Mouse (Mus musculus): ENCODE results near the gene Gm15097.
"Not testable (repeated sequence)": the region's sequence is repeated elsewhere in the genome, so short reads cannot be mapped to it uniquely, and the experiment has no call there.

DNA sequence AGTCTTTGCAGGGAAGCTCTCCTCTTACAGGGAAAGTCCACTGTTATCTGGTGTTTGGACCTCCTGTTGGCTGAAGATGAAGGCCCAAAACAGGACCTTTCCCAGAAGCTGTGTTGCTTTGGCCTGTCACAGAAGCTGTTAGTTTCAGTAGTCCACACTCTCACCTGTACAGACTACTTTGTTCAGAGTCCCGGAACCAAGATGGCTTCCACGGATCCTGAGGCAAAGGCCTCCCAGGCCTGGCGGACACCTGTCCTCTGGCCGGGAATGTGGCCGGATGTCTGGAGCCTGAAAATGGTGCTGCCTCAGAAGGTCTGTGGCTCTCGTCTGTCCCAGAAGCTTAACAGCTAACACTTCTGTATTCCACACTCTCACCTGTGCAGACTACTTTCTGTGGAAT, 26.9 kb downstream of the Gm15097 start:
- TF ChIP-seq CTCF, EP300 (IDR thresholded peaks at IDR 0.05; ENCODE audit: low read depth): not testable (repeated sequence)

Data from liver, embryonic 14.5 days (tissue).